Mouse (Mus musculus) C2C12 (cell line): ENCODE measurements around the gene Pax4. TPM values are rescaled to one million over a fixed set of nuclear protein-coding genes. Genes with fewer than 3 reads are reported as not detected.

Experiments used
- H3K27me3 ChIP-seq: one replicate; pipeline ENCODE4 v1.6.1; 2011; ENCODE audit not compliant: control insufficient read depth, insufficient read depth, insufficient read length
- H3K36me3 ChIP-seq: one replicate; pipeline ENCODE4 v1.6.1; 2011; ENCODE audit not compliant: control insufficient read depth, insufficient read depth
- H3K4me3 ChIP-seq: one replicate; pipeline ENCODE4 v1.5.1; 2011; ENCODE audit warnings: mild to moderate bottlenecking, control low read depth; ENCODE audit not compliant: poor library complexity, insufficient read depth, severe bottlenecking
- H3K79me2 ChIP-seq: one replicate; pipeline ENCODE4 v1.6.1; 2011; ENCODE audit not compliant: control insufficient read depth, insufficient read depth
- H3K79me3 ChIP-seq: one replicate; pipeline ENCODE4 v1.6.1; 2011; ENCODE audit warnings: low read depth, control low read depth
- H3ac ChIP-seq: one replicate; pipeline ENCODE3; 2011; ENCODE audit warnings: low read depth; ENCODE audit not compliant: control insufficient read depth, insufficient read length
- CEBPB ChIP-seq: IDR thresholded peaks from one replicate; pipeline ENCODE4 v1.6.1; 2011; ENCODE audit warnings: low read depth, mild to moderate bottlenecking, control low read depth, moderate library complexity
- CTCF ChIP-seq: IDR thresholded peaks from one replicate; pipeline ENCODE4 v1.5.1; 2011; ENCODE audit not compliant: control insufficient read depth, insufficient read depth, insufficient read length
- FOSL1 ChIP-seq: IDR thresholded peaks from one replicate; pipeline ENCODE4 v1.8.0; 2011; ENCODE audit warnings: mild to moderate bottlenecking, low read length; ENCODE audit not compliant: poor library complexity, insufficient read depth, severe bottlenecking
- MAX ChIP-seq: IDR thresholded peaks from one replicate; pipeline ENCODE4 v1.6.1; 2011; ENCODE audit warnings: mild to moderate bottlenecking, control low read depth
- MYOD1 ChIP-seq: IDR thresholded peaks from one replicate; pipeline ENCODE4 v1.6.1; 2011; ENCODE audit warnings: low read depth; ENCODE audit not compliant: control insufficient read depth, insufficient read length
- MYOG ChIP-seq: IDR thresholded peaks from one replicate; pipeline ENCODE4 v1.6.1; 2011; ENCODE audit not compliant: control insufficient read depth, insufficient read length; ENCODE audit errors: extremely low read depth
- USF1 ChIP-seq: IDR thresholded peaks from one replicate; pipeline ENCODE4 v1.6.1; 2011; ENCODE audit warnings: low read depth, mild to moderate bottlenecking, control low read depth, moderate library complexity
- polyA plus RNA-seq: library from polyadenylated mRNA; unstranded; fragments of >200 nt; fragmentation: generic; extraction: Trizol; gene quantifications from one replicate; pipeline ENCODE4 v1.2.1, GENCODE M21; 2012; ENCODE audit warnings: missing spikeins

Gene Pax4
- polyA plus RNA-seq, 1 experiment = not detected

DNA sequence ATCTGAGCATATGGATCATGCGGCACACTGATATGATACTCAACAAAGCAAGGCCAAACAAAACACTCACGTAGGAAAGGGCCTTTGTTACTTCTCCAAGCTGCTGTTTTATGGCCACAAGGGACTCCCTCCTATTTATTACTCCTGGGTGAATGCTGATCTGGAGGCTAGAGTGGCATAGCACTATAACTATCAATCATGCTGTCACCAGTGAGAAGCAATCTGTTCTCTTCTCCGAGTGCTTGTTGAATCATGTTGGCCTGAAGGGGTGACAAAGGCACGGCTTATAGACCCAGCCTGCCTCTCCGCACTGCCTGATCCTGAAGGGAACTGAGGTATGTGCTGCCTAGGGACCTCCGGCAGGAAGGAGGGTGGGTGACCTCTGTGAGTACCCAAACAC, 15.5 kb upstream of the Pax4 start:
- Histone ChIP-seq H3ac (no peak overlapping the region), H3K36me3 (no peaks in the 10 kb centered on the region)
- no peak for TF ChIP-seq USF1
- no peak for TF ChIP-seq MAX
- TF ChIP-seq FOSL1 = no peak
- TF ChIP-seq MYOD1 = no peak
- TF ChIP-seq MYOG = no peak
- no peak for TF ChIP-seq CTCF
- TF ChIP-seq CEBPB = no peak

GRCm38 (mm10) chr6:28460534-28460933, 11.4 kb upstream of the Pax4 start:
- H3K79me2 ChIP-seq = no peaks in the 10 kb centered on the region
- H3K79me3 ChIP-seq = no peaks in the 10 kb centered on the region
- no peak for TF ChIP-seq FOSL1
- no peak for TF ChIP-seq CTCF
- no peak for TF ChIP-seq MAX
- TF ChIP-seq CEBPB = no peak
- TF ChIP-seq MYOD1 = no peak
- no peak for TF ChIP-seq MYOG
- no peak for TF ChIP-seq USF1
- H3K27me3 ChIP-seq = peaks cover 3% of the 10 kb centered on the region
- no peaks in the 10 kb centered on the region for H3K36me3 ChIP-seq
- no peak overlapping the region for H3ac ChIP-seq
- no peak overlapping the region for H3K4me3 ChIP-seq

More for the DNA sequence above, 15.5 kb upstream of the Pax4 start:
- Histone ChIP-seq H3K4me3 (no peak overlapping the region), H3K79me3 (no peaks in the 10 kb centered on the region), H3K79me2 (no peaks in the 10 kb centered on the region), H3K27me3 (no peaks in the 10 kb centered on the region)

DNA sequence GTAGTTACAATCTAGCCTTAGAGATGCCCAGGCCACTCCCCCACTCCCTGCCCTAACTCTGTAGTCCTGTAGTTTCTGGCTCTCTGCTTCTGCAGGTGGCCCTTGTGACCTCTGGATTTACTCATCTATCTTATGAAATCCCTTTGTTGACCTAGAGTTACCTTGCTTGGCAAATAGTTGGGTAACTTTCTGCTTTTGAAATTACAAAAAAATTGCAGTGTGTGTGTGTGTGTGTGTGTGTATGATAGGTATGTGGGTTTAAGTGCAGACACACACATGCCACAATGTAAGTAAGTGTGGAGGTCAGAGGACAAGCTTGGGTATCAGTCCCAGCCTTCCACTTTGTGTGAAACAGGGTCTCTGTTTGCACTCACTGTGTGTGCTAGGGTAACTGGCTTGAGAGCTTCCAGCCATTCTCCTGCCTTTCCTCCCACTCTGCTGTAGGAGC, 10.1 kb upstream of the Pax4 start:
- no peaks in the 10 kb centered on the region for H3K79me2 ChIP-seq
- TF ChIP-seq MYOD1 (no peak), FOSL1 (no peak), USF1 (no peak), CEBPB (no peak)
- H3K79me3 ChIP-seq = no peaks in the 10 kb centered on the region
- H3K27me3 ChIP-seq = peaks cover 3% of the 10 kb centered on the region
- no peak overlapping the region for H3ac ChIP-seq
- H3K36me3 ChIP-seq = no peaks in the 10 kb centered on the region
- no peak overlapping the region for H3K4me3 ChIP-seq

GRCm38 (mm10) chr6:28450977-28451376, 1.8 kb upstream of the Pax4 start:
- no peak for TF ChIP-seq USF1
- TF ChIP-seq MYOD1 = no peak
- TF ChIP-seq CTCF = no peak
- no peak for TF ChIP-seq CEBPB
- TF ChIP-seq MAX = no peak
- H3K36me3 ChIP-seq = no peaks in the 10 kb centered on the region
- no peak overlapping the region for H3K4me3 ChIP-seq
- H3K79me3 ChIP-seq = no peaks in the 10 kb centered on the region
- H3K79me2 ChIP-seq = no peaks in the 10 kb centered on the region
- no peak overlapping the region for H3ac ChIP-seq
- peaks cover 36% of the 10 kb centered on the region for H3K27me3 ChIP-seq

DNA sequence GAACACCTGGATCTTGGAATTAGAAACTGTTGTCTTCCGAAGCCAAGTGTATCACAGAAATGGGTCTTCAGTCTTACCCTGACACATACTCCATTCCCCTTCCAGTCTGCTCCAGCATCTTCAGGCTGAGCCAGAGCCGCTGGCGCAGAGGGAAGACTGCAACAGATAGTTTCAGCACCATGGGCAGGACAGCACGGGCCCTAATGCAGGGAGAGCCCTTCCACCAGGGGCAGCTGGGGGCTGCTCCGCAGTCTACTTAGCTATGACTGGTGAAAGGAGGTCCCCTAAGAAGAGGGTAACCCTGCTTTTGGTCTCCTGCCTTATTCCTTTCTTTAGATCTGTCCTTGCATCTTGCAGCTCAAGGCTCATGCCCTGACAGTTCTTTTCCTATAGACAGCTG, 1.3 kb upstream of the Pax4 start:
- Histone ChIP-seq H3K4me3 (no peak overlapping the region), H3K79me3 (no peaks in the 10 kb centered on the region), H3K79me2 (no peaks in the 10 kb centered on the region), H3K36me3 (no peaks in the 10 kb centered on the region), H3K27me3 (peaks cover 37% of the 10 kb centered on the region), H3ac (no peak overlapping the region)
- TF ChIP-seq MYOD1 (no peak), CTCF (no peak), CEBPB (no peak), MAX (no peak), USF1 (no peak), FOSL1 (no peak), MYOG (no peak)

- Histone ChIP-seq H3K4me3 (no peak overlapping the region), H3K79me2 (no peaks in the 10 kb centered on the region), H3K79me3 (no peaks in the 10 kb centered on the region), H3K36me3 (no peaks in the 10 kb centered on the region), H3K27me3 (peaks cover 53% of the 10 kb centered on the region), H3ac (no peak overlapping the region)
- TF ChIP-seq MYOG (no peak), MAX (no peak), CEBPB (no peak), USF1 (no peak), MYOD1 (no peak), FOSL1 (no peak)
Measured at GRCm38 (mm10) chr6:28447937-28448336, 1.2 kb downstream of the Pax4 start.
